Mouse (Mus musculus) bone marrow, adult 2 months (tissue): ENCODE measurements at regions not wholly inside any gene's neighbourhood (a gene's known extent, or its start where the extent isn't known, plus 50 kb on each side); places are given as distances from the start of the nearest gene placed in this dataset.

ENCODE experiments used
- CTCF ChIP-seq: fragments of 200-500 bp; IDR thresholded peaks from 2 replicates; pipeline ENCODE4 v1.5.1; 2011; ENCODE audit warnings: low read length, control low read depth; ENCODE audit not compliant: control insufficient read depth, insufficient read depth
- POLR2A ChIP-seq: fragments of 200-500 bp; IDR thresholded peaks from 2 replicates; pipeline ENCODE4 v1.6.1; 2011; ENCODE audit warnings: low read depth, mild to moderate bottlenecking, control low read depth, low read length, borderline replicate concordance; ENCODE audit not compliant: control insufficient read depth

DNA sequence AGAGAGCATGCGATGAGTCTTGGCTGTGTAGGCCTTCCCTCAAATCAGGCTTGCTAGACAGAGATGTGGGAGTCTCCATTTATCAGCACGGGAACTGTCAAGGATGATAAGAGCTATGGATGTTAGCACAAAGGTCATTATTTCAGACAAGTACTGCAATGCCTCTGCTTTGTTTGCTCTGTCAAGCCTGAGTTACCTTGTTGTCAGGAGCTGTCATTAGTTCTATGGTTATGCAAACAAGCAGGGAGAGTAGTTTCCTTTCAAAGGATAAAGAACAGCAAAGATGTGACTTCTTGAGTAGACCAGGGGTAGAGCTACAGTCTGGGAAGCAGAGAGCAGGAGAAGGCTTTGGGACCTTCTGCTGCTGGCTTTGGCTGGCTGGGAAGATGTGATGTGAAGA is 461.5 kb upstream of the Btbd3 start:
- TF ChIP-seq CTCF (no peak), POLR2A (no peak)
